Mouse (Mus musculus): ENCODE measurements around the gene Nkain4. TPM values are rescaled to one million over a fixed set of nuclear protein-coding genes. Genes with fewer than 3 reads are reported as not detected.

Nkain4 gene
- total RNA-seq, 2 experiments from 2014 or later = 0.78 TPM; not detected in 1

DNA sequence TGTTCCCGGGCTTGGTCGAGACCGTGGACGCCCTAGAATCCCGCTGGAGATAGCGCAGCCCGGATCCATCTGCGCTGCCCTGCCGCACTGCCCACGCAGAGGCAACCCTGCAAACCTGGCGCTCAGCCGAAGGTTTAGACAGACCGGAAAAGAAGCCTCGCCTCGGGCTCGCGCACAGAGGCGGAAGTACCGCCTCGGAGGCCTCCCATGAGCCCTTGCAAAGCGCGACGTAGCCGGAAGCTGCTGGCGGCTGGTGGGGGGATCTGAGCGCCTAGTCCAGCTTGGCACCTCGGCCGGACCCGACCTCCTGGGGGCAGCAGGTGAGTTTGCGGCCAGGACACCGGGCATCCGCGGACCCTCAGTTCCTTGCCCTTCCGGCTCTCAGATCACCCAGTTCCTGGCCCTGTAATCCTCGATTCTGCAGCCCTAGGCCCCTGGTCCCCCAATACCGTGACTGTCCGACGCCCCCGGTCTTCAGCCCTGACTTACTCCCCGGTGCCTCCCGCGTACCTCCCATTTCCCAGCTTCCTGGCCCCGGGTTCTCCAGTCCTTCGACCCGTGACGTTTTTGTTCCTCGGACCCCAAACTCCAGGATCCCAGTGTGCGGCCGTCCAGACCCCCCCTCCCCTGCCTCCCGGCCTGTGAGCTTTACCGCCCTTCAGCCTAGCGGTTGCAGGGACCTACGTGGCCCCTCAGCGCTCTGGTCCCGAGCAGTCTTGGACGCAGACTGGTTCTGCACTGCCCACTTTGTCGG, 12.7 kb upstream of the Nkain4 start, which contains the start of gene Arfgap1:
Gene Arfgap1, plus strand, starts transcription at position 216 of the 754 bp plus-strand sequence.
- intact Hi-C loops (cut with DNase I) = loop anchor here (10.0 kb wide), 1 partner anchor 182 kb away; no protein-coding TSS in a partner anchor

DNA sequence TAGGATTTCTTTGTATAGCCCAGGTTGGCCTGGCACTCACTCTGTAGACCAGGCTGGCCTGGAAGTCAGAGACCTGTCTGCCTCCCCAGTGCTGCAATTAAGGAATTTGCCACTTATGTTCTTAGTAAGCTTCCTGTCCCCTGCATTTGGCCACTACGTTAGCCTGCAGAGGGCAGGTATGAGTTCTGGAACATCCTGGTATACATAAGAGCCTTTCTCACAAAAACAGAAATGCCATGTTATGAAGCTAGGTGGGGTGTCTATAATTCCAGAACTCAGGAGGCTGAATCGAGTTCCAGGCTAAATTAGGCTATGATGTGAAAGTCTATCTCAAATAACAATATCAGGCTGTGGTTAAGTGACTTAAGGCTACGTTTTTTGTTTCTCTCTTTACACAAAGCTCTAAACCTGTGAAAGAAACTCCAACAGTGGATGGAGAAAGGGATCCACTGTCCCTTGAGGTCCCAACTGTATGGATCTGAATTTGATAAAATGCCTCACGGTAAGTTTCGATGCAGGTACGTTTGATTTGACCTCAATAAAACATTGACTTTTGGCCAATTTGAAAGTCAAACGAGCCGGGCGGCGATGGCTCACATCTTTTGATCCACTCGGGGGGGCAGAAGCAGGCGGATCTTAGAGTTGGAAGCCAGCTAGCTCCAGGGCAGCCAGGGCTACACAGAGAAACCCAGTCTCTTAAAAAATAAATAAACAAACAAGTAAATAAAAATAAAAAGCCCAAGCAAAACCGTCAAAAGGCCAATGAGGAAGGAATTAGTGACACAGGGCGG, 11.8 kb upstream of the Nkain4 start:
- intact Hi-C loops (cut with DNase I) = loop anchor here (10.0 kb wide), 1 partner anchor 181 kb away; no protein-coding TSS in a partner anchor
- H3K27ac ChIP-seq = peak overlapping the region; percentile 92
- DNase-seq = no peak
- H3K4me3 ChIP-seq = peak overlapping the region; percentile 76
- TF ChIP-seq CTCF (IDR thresholded peaks at IDR 0.05) = peak; percentile 40

More for the DNA sequence above, 12.7 kb upstream of the Nkain4 start, which contains the start of gene Arfgap1:
- DNase-seq = peak; percentile 96
- H3K27ac ChIP-seq = peak within 1 kb of the TSS; percentile 92
- peak within 1 kb of the TSS; percentile 76 for H3K4me3 ChIP-seq
- TF ChIP-seq CTCF (IDR thresholded peaks at IDR 0.05) = no peak; the same call in 1 of the 2 replicates

DNA sequence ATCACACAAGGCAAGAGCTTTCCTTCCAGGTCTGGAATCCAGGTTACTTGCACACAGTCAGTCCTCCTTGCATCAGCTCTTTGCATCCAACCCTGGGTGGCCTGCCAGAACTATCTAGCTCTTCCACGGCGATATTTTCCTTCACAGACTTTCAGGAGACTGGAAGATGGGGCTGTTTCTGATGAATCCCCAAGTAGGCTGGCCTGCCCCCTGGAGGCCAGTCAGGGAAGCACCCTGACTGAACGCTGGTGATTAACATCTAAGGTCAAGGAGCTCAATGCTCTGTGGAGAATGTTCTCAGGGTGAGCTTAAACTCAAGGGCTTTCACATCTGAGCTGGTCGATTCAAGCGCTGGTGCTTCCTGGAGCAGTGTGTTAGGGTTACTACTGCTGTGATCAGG, 9.5 kb upstream of the Nkain4 start:
- Histone ChIP-seq H3K27ac (no peak overlapping the region), H3K4me3 (no peak overlapping the region)
- intact Hi-C loops (cut with DNase I) = loop anchor here (1.0 to 10.0 kb wide), 2 partner anchors 39 to 179 kb away; no protein-coding TSS in a partner anchor
- peak; percentile 80 for DNase-seq
- TF ChIP-seq CTCF (IDR thresholded peaks at IDR 0.05) = peak; percentile 98

DNA sequence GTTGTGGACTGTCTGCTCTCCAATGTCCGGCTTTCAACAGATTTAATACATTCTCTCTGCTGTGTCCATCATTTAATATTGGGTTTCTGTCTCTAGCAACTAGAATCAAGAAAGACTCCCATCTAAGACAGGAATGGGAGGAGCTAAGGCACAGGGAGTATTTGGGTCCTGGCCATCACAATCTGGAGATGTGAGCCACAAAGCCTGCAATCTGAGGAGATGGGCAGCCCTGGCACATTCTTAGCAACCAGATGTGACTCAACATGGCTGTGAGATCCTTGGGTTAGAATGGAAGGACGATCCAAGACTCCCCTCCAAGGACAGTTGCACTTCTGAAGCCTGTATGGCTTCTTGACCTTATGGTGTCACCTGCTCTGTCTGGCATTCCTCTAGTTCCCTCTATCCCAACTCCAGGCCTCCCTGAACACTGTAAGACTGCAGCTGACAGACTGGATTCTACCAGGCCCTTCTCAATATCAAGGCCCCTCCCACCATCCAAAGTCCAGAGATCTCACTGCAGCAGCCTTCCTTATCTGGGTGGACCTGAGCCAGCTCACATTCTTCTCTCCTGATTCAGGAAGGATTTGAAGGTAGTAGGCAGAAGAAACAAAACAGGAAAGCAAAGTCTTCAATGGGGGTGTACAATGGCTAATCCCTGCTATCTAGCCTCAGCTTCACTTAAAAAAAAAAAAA, 8.3 kb upstream of the Nkain4 start:
- intact Hi-C loops (cut with DNase I) = loop anchor here (10.0 kb wide), 1 partner anchor 178 kb away; no protein-coding TSS in a partner anchor
- DNase-seq = no peak
- no peak for TF ChIP-seq CTCF (IDR thresholded peaks at IDR 0.05)
- Histone ChIP-seq H3K4me3 (no peak overlapping the region), H3K27ac (no peak overlapping the region)

DNA sequence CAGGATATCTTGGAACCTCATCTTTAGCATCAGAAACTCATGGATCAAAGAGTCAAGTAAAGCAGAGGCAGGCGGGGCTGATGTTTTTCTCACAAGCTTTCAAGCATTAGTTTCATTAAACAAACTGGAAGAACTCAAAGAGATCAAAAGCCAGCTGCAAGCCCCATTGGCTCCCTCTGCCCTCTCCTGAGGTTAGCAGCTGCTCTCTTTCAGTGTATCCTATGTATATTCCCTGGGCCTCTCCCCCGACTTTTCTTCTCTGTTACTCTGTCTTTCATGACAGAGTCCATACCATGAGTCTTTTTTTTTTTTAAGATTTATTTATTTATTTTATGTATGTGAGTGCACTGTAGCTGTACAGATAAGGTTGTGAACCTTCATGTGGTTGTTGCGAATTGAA, 5.7 kb upstream of the Nkain4 start:
- intact Hi-C loops (cut with DNase I) = loop anchor here (10.0 kb wide), 1 partner anchor 175 kb away; no protein-coding TSS in a partner anchor
- no peak overlapping the region for H3K4me3 ChIP-seq
- no peak for DNase-seq
- no peak for TF ChIP-seq CTCF (IDR thresholded peaks at IDR 0.05)
- H3K27ac ChIP-seq = no peak overlapping the region

DNA sequence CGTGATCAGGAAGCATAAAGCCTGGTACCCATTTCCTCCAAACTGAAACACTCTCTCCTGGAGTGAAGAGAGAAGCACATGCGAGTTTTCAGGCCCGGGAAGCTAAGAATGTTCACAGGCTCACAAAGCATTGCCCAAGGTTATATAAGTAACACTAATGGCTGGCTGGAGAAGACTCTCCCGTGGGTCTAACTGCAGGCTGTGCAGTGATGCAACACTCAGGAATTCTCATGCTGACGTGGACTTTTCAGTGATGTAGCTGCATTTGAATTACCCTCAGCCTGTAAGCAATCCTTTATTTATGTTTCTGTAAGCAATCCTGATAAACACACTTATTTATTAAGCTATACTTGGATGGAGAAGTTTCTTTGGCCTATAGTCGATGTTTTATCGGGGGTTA, 5.1 kb upstream of the Nkain4 start:
- TF ChIP-seq CTCF (IDR thresholded peaks at IDR 0.05) = no peak
- Histone ChIP-seq H3K27ac (no peak overlapping the region), H3K4me3 (no peak overlapping the region)
- no peak for DNase-seq
- intact Hi-C loops (cut with DNase I) = loop anchor here (10.0 kb wide), 1 partner anchor 175 kb away; no protein-coding TSS in a partner anchor

DNA sequence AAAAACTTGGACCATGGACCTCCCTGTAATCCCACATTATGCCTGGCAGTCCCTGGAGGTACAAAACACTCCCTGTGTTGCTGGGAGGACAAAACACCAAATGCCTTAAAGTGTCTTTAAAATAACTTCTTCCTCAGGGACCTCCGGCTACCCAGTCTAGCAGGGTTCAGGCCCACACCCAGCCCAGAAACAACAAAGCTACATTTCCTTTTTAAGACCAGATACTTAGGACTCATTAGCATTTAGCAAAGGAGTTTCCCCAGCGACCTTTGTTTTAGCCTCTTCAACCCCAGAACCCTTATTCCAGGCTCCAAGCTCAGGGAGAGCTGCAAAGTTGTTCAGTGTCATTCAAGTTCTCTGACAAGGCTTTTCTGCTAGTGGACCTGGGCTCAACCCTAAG, 861 bp downstream of the Nkain4 start:
- Histone ChIP-seq H3K27ac (no peak overlapping the region), H3K4me3 (peak overlapping the region; percentile 80)
- no peak for TF ChIP-seq CTCF (IDR thresholded peaks at IDR 0.05)
- intact Hi-C loops (cut with DNase I) = no loop called here
- no peak for DNase-seq

DNA sequence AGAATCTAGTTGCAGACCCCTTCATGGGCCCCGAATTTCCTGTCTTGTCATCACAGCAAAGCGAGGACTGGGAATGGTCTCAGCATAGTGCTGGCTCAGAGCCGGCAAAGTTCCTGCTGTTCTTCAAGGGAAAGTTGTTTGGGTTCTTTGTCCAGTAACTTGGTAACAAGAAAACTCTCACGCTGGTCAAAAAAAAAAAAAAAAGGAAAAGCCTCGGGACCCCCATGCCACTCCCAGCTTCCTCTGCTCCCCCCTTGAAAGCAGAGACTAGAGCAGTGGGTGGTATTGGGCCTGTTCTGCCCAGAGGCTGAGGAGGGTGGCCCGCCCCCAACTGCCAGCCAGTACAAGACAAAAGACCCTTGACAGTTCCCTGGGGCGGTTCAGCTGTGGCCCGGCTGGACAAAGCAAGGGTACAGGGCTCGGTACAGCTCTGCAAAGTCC, 1.7 kb downstream of the Nkain4 start:
- Histone ChIP-seq H3K27ac (no peak overlapping the region), H3K4me3 (no peak overlapping the region)
- intact Hi-C loops (cut with DNase I) = no loop called here
- TF ChIP-seq CTCF (IDR thresholded peaks at IDR 0.05) = no peak
- DNase-seq = no peak

DNA sequence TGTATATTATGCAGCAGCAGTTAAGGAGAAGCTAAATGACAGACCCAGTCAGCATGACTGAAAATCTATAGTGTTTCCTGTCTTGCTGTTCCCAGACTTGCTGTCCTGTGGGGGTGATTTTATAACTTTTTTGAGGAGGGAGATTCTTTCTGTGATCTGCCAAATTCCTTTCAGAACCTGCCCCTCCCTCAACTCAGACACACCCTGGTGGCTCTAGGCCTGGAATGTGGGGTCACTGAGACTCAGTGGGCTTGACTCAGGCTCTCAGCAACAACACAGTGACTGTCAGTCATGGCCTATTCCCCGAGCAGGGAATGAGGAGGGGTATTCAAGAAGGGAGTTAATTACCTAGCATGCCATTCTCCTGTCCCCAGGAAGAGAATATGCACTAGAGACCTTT, 4.6 kb downstream of the Nkain4 start:
- no peak overlapping the region for H3K27ac ChIP-seq
- no peak for DNase-seq
- intact Hi-C loops (cut with DNase I) = no loop called here
- no peak overlapping the region for H3K4me3 ChIP-seq
- TF ChIP-seq CTCF (IDR thresholded peaks at IDR 0.05) = no peak

DNA sequence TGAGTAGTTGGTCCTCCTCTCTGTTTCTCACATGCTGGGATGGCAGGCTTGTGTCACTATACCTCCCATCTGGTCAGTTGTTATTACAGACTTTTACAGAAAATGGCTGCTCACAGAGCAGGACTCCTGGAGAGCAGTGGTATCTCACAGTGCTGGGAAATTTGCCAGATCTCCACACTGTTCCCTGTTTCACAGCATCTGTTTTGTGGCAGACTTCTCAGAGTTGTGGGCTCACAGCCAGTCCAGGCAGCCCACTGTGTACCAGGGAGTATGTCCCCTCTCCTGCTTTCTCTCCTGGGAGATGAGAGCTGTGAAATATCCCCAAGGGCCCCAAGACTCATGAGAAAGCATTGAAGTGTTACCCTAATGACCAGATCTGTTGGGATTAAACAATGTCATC, 12.6 kb downstream of the Nkain4 start:
- no peak for DNase-seq
- Histone ChIP-seq H3K4me3 (no peak overlapping the region), H3K27ac (no peak overlapping the region)
- TF ChIP-seq CTCF (IDR thresholded peaks at IDR 0.05) = no peak
- intact Hi-C loops (cut with DNase I) = no loop called here

DNA sequence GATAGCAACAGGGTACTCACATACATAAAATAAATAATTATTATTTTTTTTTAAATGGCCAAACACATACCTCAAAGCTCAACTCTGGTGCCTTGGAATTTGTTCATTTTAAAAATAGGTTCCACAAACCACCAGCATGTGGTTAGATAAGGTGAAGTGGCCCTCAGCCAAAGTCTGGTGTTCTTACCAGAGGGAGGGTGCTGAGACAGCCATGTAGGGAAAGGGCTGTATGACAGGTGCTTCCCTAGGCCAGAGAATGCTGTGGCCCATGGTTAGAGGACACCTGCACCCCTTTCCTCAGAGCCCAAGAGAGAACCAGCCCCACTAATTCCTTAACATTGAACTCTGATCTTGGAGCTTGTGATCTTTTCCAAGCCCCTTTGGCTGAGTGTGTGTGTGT, 14.3 kb downstream of the Nkain4 start:
- intact Hi-C loops (cut with DNase I) = no loop called here
- H3K4me3 ChIP-seq = no peak overlapping the region
- no peak for TF ChIP-seq CTCF (IDR thresholded peaks at IDR 0.05)
- DNase-seq = no peak
- no peak overlapping the region for H3K27ac ChIP-seq

DNA sequence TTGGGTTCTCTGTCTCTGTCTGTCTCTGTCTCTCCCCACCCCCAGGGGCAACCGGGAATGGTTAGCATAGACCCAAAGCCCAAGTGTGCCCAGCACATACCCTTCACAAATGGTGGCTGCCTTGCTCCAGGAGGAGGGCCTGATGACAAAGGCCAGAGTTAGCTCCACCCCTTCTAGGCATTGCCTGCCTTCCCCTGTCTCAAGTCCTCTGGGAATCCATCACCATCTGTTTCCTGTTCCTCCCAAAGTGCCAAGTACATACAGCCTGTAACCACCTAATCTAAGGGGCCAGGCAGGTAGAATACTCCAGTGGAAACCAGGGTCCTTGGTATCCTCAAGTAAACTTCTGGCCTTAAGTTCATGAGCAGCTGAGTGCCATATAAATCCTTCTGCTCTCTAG, 22.1 kb downstream of the Nkain4 start:
- H3K27ac ChIP-seq = no peak overlapping the region
- DNase-seq = no peak
- H3K4me3 ChIP-seq = no peak overlapping the region
- TF ChIP-seq CTCF (IDR thresholded peaks at IDR 0.05) = no peak
- intact Hi-C loops (cut with DNase I) = no loop called here

All from gastrocnemius, adult 2 months (tissue).